Mouse (Mus musculus): Measurements from ENCODE around the gene Lgi4. TPM values are rescaled to one million over a fixed set of nuclear protein-coding genes. Genes with fewer than 3 reads are reported as not detected.

Lgi4 gene
- polyA plus RNA-seq, 1 experiment from 2014 or later, result 2.4 TPM

DNA sequence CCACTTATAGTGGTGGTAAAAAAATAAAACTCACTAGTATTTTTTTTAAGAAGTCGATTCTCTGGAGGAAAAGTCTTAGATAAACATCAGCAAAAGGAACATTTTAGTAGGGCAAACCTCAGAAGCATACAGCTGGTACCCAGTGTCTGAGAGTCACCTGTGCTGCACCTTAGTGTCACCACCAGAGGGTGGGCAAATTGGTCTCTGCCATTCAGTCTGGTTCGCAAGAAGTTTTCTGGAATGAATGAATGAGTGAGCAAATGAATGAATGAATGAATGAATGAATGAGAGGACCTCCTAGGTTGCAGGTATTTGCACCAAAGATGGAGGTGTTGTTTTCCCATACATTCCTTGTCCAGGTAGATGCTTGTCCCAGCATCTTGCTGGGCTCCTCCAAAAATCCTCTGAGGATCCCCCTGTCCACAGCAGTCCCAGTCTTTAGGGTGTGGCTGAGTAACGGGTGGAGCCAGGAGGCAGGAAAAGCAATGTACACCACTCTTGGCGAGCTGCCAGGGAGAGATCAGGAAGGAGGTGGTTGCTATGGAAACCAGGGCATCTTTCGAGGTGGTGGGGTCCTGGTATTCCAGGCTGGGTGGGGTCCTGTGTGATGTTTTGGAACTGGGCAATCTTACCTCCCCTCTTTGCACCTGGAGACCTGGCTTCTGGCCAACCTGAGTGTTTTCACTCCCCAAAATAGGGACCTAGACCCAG lies 9.9 kb upstream of the Lgi4 start:
- Histone ChIP-seq H3K4me2 (ENCODE audit: low read length) (peak overlapping the region; percentile 41), H3K36me3 (ENCODE audit: control insufficient read depth, insufficient read depth, low read length) (no peaks in the 10 kb centered on the region), H3K4me3 (ENCODE audit: low read depth, low read length) (0 out of 2 replicates have a peak overlapping the region, but pooled peaks have one; percentile 16), H3K9ac (ENCODE audit: low read length) (no peak overlapping the region), H3K27ac (ENCODE audit: low read depth) (no peak overlapping the region), H3K27me3 (replicated peaks; ENCODE audit: control insufficient read depth, insufficient read depth, low read length) (peaks cover 61% of the 10 kb centered on the region), H3K4me1 (replicated peaks; ENCODE audit: control insufficient read depth, insufficient read depth, low read length) (peaks cover 40% of the 10 kb centered on the region), H3K9me3 (ENCODE audit: control insufficient read depth, low read length) (no peaks in the 10 kb centered on the region)
- 17% methylated on average over 5 of the region's 5 CpGs for WGBS
- ATAC-seq (replicated peaks; ENCODE audit: low FRiP score, low TSS enrichment, low read depth), result no peak
- no peak for DNase-seq (ENCODE audit: low spot score)

DNA sequence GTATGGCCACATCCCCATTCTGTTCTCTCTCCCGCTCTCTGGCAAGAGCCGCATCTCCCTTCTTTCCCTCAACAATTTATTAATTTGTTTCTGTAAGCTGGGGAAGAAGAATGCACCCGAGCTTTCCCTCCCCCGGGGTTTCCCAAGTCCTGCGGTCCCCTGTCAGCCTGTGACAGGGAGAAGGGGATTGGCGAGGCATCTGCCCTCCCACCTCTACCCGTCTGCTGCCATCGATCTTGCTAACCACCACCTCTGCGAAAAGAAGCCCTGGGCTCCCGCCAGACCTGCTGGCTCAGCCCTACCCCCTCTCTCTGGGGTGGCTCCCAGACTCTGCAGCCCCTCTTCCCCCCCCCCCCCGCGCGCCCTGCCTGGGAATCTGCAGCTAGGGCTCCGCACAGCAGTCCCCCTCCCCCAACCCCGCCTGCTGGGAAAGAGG lies 9.3 kb upstream of the Lgi4 start:
- Histone ChIP-seq H3K9ac (ENCODE audit: low read length) (no peak overlapping the region), H3K4me3 (ENCODE audit: low read depth, low read length) (0 out of 2 replicates have a peak overlapping the region, but pooled peaks have one; percentile 16), H3K9me3 (ENCODE audit: control insufficient read depth, low read length) (no peaks in the 10 kb centered on the region), H3K4me1 (replicated peaks; ENCODE audit: control insufficient read depth, insufficient read depth, low read length) (peaks cover 46% of the 10 kb centered on the region), H3K27ac (ENCODE audit: low read depth) (no peak overlapping the region), H3K27me3 (replicated peaks; ENCODE audit: control insufficient read depth, insufficient read depth, low read length) (peaks cover 59% of the 10 kb centered on the region), H3K4me2 (ENCODE audit: low read length) (peak overlapping the region; percentile 41), H3K36me3 (ENCODE audit: control insufficient read depth, insufficient read depth, low read length) (no peaks in the 10 kb centered on the region)
- DNase-seq (ENCODE audit: low spot score), result no peak
- WGBS, result 1% methylated on average over 12 of the region's 15 CpGs
- ATAC-seq (replicated peaks; ENCODE audit: low FRiP score, low TSS enrichment, low read depth), result no peak

DNA sequence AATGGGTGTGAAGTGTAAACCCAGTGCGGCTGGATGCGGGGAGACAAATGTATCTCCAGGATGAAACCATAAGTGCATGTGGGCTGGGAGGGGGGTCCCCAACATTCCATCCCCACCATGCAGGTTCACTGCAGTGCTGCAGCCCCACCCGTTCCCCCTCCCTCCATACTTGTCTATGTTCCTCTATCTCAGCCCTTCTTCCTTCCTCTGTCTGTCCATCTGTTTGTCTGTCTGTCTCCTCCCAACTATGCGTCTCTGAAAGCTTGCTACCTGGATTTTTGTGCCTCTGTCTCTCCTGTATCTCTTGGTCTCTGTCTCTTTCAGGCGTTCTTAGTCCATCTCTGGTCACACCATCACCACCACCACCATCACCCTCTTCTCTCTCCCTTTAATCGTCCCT lies 8.7 kb upstream of the Lgi4 start:
- 0 out of 2 replicates have a peak overlapping the region, but pooled peaks have one; percentile 16 for H3K4me3 ChIP-seq (ENCODE audit: low read depth, low read length)
- WGBS, result under 1% methylated on average over 6 of the region's 6 CpGs
- DNase-seq (ENCODE audit: low spot score) (no peak), ATAC-seq (replicated peaks; ENCODE audit: low FRiP score, low TSS enrichment, low read depth) (no peak)
- no peaks in the 10 kb centered on the region for H3K36me3 ChIP-seq (ENCODE audit: control insufficient read depth, insufficient read depth, low read length)
- H3K9ac ChIP-seq (ENCODE audit: low read length), result 0 out of 2 replicates have a peak overlapping the region, but pooled peaks have one; percentile 8
- H3K27ac ChIP-seq (ENCODE audit: low read depth), result no peak overlapping the region
- H3K27me3 ChIP-seq (replicated peaks; ENCODE audit: control insufficient read depth, insufficient read depth, low read length), result peaks cover 56% of the 10 kb centered on the region
- H3K9me3 ChIP-seq (ENCODE audit: control insufficient read depth, low read length), result no peaks in the 10 kb centered on the region
- peak overlapping the region; percentile 41 for H3K4me2 ChIP-seq (ENCODE audit: low read length)
- H3K4me1 ChIP-seq (replicated peaks; ENCODE audit: control insufficient read depth, insufficient read depth, low read length), result peaks cover 52% of the 10 kb centered on the region

DNA sequence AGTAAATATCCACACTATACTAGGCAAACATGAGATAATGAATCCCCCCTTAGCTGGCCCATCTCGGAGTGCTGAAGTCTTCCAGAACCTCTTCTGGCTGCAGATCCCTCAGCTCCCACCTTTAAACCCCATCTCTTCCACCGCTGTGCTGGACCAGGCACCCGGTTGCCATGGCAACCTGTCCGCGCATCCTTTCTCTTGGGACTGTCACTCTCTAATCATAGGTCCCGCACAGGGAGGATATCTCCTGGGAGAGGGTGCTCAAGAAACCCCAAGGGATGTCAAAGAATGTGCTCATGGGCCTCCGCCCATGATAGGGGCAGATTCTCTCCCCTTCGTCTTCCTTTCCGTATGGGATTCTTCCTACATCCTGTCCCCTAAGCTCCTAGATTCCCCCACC lies 8.2 kb upstream of the Lgi4 start:
- Histone ChIP-seq H3K27ac (ENCODE audit: low read depth) (no peak overlapping the region), H3K36me3 (ENCODE audit: control insufficient read depth, insufficient read depth, low read length) (no peaks in the 10 kb centered on the region), H3K27me3 (replicated peaks; ENCODE audit: control insufficient read depth, insufficient read depth, low read length) (peaks cover 56% of the 10 kb centered on the region), H3K4me3 (ENCODE audit: low read depth, low read length) (peak overlapping the region; percentile 16; the same call in 1 of the 2 replicates), H3K4me1 (replicated peaks; ENCODE audit: control insufficient read depth, insufficient read depth, low read length) (peaks cover 55% of the 10 kb centered on the region), H3K4me2 (ENCODE audit: low read length) (peak overlapping the region; percentile 41), H3K9me3 (ENCODE audit: control insufficient read depth, low read length) (no peaks in the 10 kb centered on the region), H3K9ac (ENCODE audit: low read length) (0 out of 2 replicates have a peak overlapping the region, but pooled peaks have one; percentile 8)
- ATAC-seq (replicated peaks; ENCODE audit: low FRiP score, low TSS enrichment, low read depth), result no peak
- no peak for DNase-seq (ENCODE audit: low spot score)
- 7% methylated on average over 9 of the region's 9 CpGs for WGBS

DNA sequence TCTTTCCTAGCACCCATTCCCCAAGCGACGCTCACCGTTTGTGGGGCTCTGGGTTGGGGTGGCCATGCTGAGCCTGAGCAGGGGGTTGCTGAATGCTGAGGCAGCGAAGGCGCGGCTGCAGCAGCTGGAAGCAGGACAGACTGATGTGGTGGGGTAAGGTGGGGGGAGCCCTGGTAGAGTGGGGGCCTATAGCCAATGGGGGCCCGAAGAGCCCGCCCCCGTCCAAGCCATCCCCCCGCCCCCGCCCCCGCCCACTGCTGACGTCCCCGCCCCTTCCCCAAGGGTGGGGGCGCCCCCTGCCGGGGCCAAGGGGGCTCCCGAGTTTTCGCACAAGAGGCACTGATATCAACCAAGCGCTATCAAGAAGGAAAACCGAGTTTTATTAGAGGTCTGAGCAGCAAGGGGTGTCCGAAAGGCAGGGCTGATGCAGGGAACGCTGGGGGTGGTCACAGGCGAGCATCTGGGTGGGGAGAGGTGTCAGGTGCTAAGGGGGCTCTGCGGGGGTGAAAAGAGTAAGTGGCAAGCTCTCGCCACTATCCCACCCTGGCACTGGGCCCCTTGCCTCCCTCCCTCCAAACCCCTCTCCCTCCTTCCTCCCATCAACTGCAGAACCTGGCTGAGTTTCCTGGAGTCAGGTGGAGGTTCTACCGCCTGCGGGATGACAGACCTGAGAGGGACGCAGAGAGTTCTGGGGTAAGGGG lies 7.7 kb upstream of the Lgi4 start, which contains the start of gene Fxyd7:
TSS of gene Fxyd7 (minus strand) at position 147 of the 701 bp plus-strand sequence.
- peaks cover 56% of the 10 kb centered on the region for H3K4me1 ChIP-seq (replicated peaks; ENCODE audit: control insufficient read depth, insufficient read depth, low read length)
- H3K4me2 ChIP-seq (ENCODE audit: low read length), result peak within 1 kb of the TSS; percentile 41
- no peaks in the 10 kb centered on the region for H3K9me3 ChIP-seq (ENCODE audit: control insufficient read depth, low read length)
- DNase-seq (ENCODE audit: low spot score), result no peak
- no peak for ATAC-seq (replicated peaks; ENCODE audit: low FRiP score, low TSS enrichment, low read depth)
- peak within 1 kb of the TSS; percentile 16; the same call in 1 of the 2 replicates for H3K4me3 ChIP-seq (ENCODE audit: low read depth, low read length)
- no peaks in the 10 kb centered on the region for H3K36me3 ChIP-seq (ENCODE audit: control insufficient read depth, insufficient read depth, low read length)
- H3K27me3 ChIP-seq (replicated peaks; ENCODE audit: control insufficient read depth, insufficient read depth, low read length), result peaks cover 56% of the 10 kb centered on the region
- H3K9ac ChIP-seq (ENCODE audit: low read length), result 0 out of 2 replicates have a peak within 1 kb of the TSS, but pooled peaks have one; percentile 8
- 2% methylated on average over 27 of the region's 28 CpGs for WGBS
- H3K27ac ChIP-seq (ENCODE audit: low read depth), result no peak within 1 kb of the TSS

DNA sequence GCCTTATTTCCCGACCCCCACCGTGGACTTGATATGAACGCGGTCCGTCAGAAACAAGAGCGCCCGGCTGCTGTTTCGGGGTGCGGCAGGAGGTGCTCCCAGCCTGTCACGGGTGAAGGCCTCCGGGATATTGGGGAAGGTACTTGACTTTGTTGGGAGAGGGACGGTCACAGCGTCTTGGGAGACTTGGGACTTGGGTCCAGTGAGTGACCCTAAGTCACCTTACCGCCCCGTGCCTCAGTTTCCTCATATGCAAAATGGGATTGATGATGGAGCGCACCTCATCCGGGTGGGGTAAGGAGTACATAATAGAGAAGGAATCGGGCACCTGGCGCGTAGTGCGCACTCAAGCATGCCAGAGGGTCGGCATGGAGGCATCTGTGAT lies 6.9 kb upstream of the Lgi4 start:
- WGBS, result 6% methylated on average over 22 of the region's 22 CpGs
- ATAC-seq (replicated peaks; ENCODE audit: low FRiP score, low TSS enrichment, low read depth) (no peak), DNase-seq (ENCODE audit: low spot score) (no peak)
- Histone ChIP-seq H3K36me3 (ENCODE audit: control insufficient read depth, insufficient read depth, low read length) (no peaks in the 10 kb centered on the region), H3K27ac (ENCODE audit: low read depth) (no peak overlapping the region), H3K9ac (ENCODE audit: low read length) (no peak overlapping the region), H3K27me3 (replicated peaks; ENCODE audit: control insufficient read depth, insufficient read depth, low read length) (peaks cover 56% of the 10 kb centered on the region), H3K4me3 (ENCODE audit: low read depth, low read length) (peak overlapping the region; percentile 10; the same call in 1 of the 2 replicates), H3K4me1 (replicated peaks; ENCODE audit: control insufficient read depth, insufficient read depth, low read length) (peaks cover 56% of the 10 kb centered on the region), H3K9me3 (ENCODE audit: control insufficient read depth, low read length) (no peaks in the 10 kb centered on the region), H3K4me2 (ENCODE audit: low read length) (peak overlapping the region; percentile 41)

DNA sequence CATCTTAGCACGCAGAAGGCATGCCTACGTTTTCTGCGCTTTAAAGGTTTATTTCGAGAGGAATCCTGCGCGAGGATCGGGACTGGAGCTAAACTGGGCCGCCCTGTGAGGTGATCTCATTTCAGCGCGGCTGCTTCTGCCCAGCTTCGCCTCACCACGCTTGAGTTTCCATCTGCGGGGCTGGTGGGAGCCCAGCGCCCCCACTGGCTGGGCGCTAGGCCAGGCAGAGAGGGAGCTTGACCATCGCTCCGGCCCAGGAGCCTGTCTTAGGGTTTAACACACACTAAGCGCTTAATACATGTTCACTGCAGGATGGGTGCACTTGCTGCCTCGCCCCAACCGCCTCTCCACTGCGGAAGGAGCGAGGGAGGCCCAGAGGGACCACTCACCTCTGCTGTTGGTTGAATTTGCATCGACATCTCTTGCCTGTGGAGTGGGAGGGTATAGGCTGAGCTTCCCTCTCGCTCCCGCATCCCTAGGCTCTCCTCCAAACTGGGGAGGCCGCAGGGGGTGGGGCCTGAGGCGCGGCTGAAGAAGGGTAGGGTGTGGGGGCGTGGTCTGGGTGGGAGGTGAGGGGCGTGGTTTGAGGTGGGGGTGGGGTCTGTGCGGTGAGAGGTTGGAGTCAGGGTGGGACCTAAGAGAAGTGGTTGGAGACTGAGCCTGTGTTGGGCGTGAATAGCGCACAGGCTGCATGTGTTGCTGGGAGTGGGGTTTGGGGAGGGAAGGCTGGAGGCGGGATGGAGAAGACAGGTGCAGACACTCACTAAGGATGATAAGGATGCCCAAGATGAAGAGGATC lies 6.3 kb upstream of the Lgi4 start:
- Histone ChIP-seq H3K4me2 (ENCODE audit: low read length) (peak overlapping the region; percentile 41), H3K27ac (ENCODE audit: low read depth) (no peak overlapping the region), H3K27me3 (replicated peaks; ENCODE audit: control insufficient read depth, insufficient read depth, low read length) (peaks cover 56% of the 10 kb centered on the region), H3K4me1 (replicated peaks; ENCODE audit: control insufficient read depth, insufficient read depth, low read length) (peaks cover 56% of the 10 kb centered on the region), H3K36me3 (ENCODE audit: control insufficient read depth, insufficient read depth, low read length) (no peaks in the 10 kb centered on the region), H3K9ac (ENCODE audit: low read length) (no peak overlapping the region), H3K9me3 (ENCODE audit: control insufficient read depth, low read length) (no peaks in the 10 kb centered on the region), H3K4me3 (ENCODE audit: low read depth, low read length) (peak overlapping the region; percentile 10; the same call in 1 of the 2 replicates)
- 3% methylated on average over 34 of the region's 34 CpGs for WGBS
- ATAC-seq (replicated peaks; ENCODE audit: low FRiP score, low TSS enrichment, low read depth) (peak; percentile 40), DNase-seq (ENCODE audit: low spot score) (peak; percentile 72)

DNA sequence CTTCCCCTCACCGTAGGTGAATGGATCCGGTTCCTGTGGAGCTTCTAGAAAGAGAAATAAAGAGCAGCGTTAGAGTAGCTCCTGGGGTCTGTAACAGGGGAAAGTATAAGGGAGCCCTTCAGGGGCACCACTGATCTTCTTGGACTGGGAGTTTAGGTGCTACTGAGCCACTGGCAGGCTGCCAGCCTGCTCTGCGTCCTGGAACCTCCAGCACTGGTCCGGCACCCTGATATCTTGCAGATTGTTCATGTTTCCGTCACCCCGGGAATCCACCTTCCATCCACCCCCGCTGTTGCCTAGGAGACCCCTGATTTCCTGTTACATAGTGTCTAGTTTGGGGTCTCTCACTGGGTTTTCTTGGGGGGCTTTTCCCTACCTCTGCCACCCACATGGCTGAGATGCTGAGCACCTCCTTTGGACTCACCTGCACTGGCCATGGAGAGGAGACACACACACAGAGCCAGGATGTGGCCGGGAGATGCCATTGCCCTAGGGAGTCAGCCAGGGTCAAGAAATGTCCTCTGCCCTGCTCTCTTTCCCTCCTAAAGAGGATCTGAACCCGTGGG lies 5.2 kb upstream of the Lgi4 start:
- Histone ChIP-seq H3K4me3 (ENCODE audit: low read depth, low read length) (no peak overlapping the region), H3K9ac (ENCODE audit: low read length) (no peak overlapping the region), H3K4me1 (replicated peaks; ENCODE audit: control insufficient read depth, insufficient read depth, low read length) (peaks cover 56% of the 10 kb centered on the region), H3K36me3 (ENCODE audit: control insufficient read depth, insufficient read depth, low read length) (no peaks in the 10 kb centered on the region), H3K4me2 (ENCODE audit: low read length) (peak overlapping the region; percentile 45; the same call in 1 of the 2 replicates), H3K9me3 (ENCODE audit: control insufficient read depth, low read length) (no peaks in the 10 kb centered on the region), H3K27ac (ENCODE audit: low read depth) (no peak overlapping the region), H3K27me3 (replicated peaks; ENCODE audit: control insufficient read depth, insufficient read depth, low read length) (peaks cover 52% of the 10 kb centered on the region)
- WGBS, result 27% methylated on average over 10 of the region's 10 CpGs
- ATAC-seq (replicated peaks; ENCODE audit: low FRiP score, low TSS enrichment, low read depth), result no peak
- no peak for DNase-seq (ENCODE audit: low spot score)
